ENCODE assay signal across 7 mouse cellular contexts in genomic region chr7:4658912-4659551, GRCm38 (mm10). TPM values are rescaled to one million over a fixed set of nuclear protein-coding genes. Genes with fewer than 3 reads are reported as not detected.
A peak's percentile ranks its signal among the peaks of the same experiment; 100 is the strongest.
DNase-seq lines count a peak whose midpoint lies in the region; ATAC-seq lines count a peak whose summit lies in the region.

Gene Ppp6r1, minus strand, starts transcription at chr7:4659019.

- H3K27ac ChIP-seq in embryonic facial prominence, embryonic 11.5 days (replicated peaks; ENCODE audit: low read depth, low read length), result peak within 1 kb of the TSS; percentile 86
- peak within 1 kb of the TSS; percentile 94 for H3K27ac ChIP-seq in limb, embryonic 10.5 days
- H3K27ac ChIP-seq in midbrain, embryonic 13.5 days, result peak within 1 kb of the TSS; percentile 95

- H3K9ac ChIP-seq in embryonic facial prominence, embryonic 11.5 days (replicated peaks; ENCODE audit: low read length), result peak within 1 kb of the TSS; percentile 92
- H3K9ac ChIP-seq in midbrain, embryonic 13.5 days (replicated peaks), result peak within 1 kb of the TSS; percentile 86

- no peaks in the 10 kb centered on the region for H3K27me3 ChIP-seq in embryonic facial prominence, embryonic 11.5 days (ENCODE audit: control insufficient read depth, insufficient read depth, low read length)
- H3K27me3 ChIP-seq in limb, embryonic 10.5 days (ENCODE audit: low read depth, poor library complexity, severe bottlenecking), result no peaks in the 10 kb centered on the region
- no peaks in the 10 kb centered on the region for H3K27me3 ChIP-seq in midbrain, embryonic 13.5 days

- under 1% methylated on average over 54 of the region's 54 CpGs for WGBS in embryonic facial prominence, embryonic 11.5 days
- under 1% methylated on average over 54 of the region's 54 CpGs for WGBS in limb, embryonic 10.5 days
- under 1% methylated on average over 50 of the region's 54 CpGs for WGBS in midbrain, embryonic 13.5 days

- H3K4me3 ChIP-seq in embryonic facial prominence, embryonic 11.5 days (ENCODE audit: low read depth, low read length), result peak within 1 kb of the TSS; percentile 92
- H3K4me3 ChIP-seq in limb, embryonic 10.5 days, result peak within 1 kb of the TSS; percentile 81
- peak within 1 kb of the TSS; percentile 63 for H3K4me3 ChIP-seq in midbrain, embryonic 13.5 days (replicated peaks)

- DNase-seq in adrenal gland, postnatal 14 days, result peak; percentile 98
- DNase-seq in embryonic facial prominence, embryonic 11.5 days (ENCODE audit: low spot score), result peak; percentile 97
- DNase-seq in kidney, adult 11 months, result peak; percentile 98
- DNase-seq in limb, embryonic 10.5 days (ENCODE audit: low spot score), result peak; percentile 94
- peak; percentile 95 for DNase-seq in spleen, adult 12 weeks (ENCODE audit: low spot score)

- peaks cover 7% of the 10 kb centered on the region for H3K4me1 ChIP-seq in embryonic facial prominence, embryonic 11.5 days (ENCODE audit: control insufficient read depth, insufficient read depth, low read length)
- H3K4me1 ChIP-seq in limb, embryonic 10.5 days, result peaks cover 35% of the 10 kb centered on the region
- H3K4me1 ChIP-seq in midbrain, embryonic 13.5 days (replicated peaks), result peaks cover 53% of the 10 kb centered on the region

- H3K36me3 ChIP-seq in embryonic facial prominence, embryonic 11.5 days (replicated peaks; ENCODE audit: control insufficient read depth, insufficient read depth, low read depth, low read length), result peaks cover 2% of the 10 kb centered on the region
- H3K36me3 ChIP-seq in limb, embryonic 10.5 days, result peaks cover 36% of the 10 kb centered on the region
- H3K36me3 ChIP-seq in midbrain, embryonic 13.5 days, result peaks cover 14% of the 10 kb centered on the region

- ATAC-seq in embryonic facial prominence, embryonic 11.5 days (replicated peaks; ENCODE audit: insufficient number of reproducible peaks, low FRiP score, low TSS enrichment, low read depth), result peak; percentile 96
- ATAC-seq in granulocyte monocyte progenitor cell, adult 5-6 weeks (replicated peaks; ENCODE audit: poor library complexity, severe bottlenecking), result peak; percentile 83
- peak; percentile 98 for ATAC-seq in midbrain, embryonic 13.5 days

- peak within 1 kb of the TSS; percentile 92 for H3K4me2 ChIP-seq in embryonic facial prominence, embryonic 11.5 days (ENCODE audit: low read depth, low read length)
- peak within 1 kb of the TSS; percentile 98 for H3K4me2 ChIP-seq in midbrain, embryonic 13.5 days (replicated peaks)

- no peaks in the 10 kb centered on the region for H3K9me3 ChIP-seq in embryonic facial prominence, embryonic 11.5 days (replicated peaks; ENCODE audit: control insufficient read depth, low read length)
- H3K9me3 ChIP-seq in limb, embryonic 10.5 days (replicated peaks), result no peaks in the 10 kb centered on the region
- no peaks in the 10 kb centered on the region for H3K9me3 ChIP-seq in midbrain, embryonic 13.5 days

RNA-seq across cellular contexts. Expression of gene Ppp6r1, which starts in this region (rescaled TPM):
- 80.9 and 86.1 TPM in 2 replicates for total RNA-seq in adrenal gland, postnatal 14 days (2021)
- polyA plus RNA-seq in embryonic facial prominence, embryonic 11.5 days (2014; fragmentation: Nextera tagmentation; extraction: Ambion mirVana), result 4.9 and 5.0 TPM in 2 replicates
- total RNA-seq in granulocyte monocyte progenitor cell, adult 5-6 weeks (2014; fragmentation: Nextera tagmentation), result 134 and 148 TPM in 2 replicates
- 142 and 146 TPM in 2 replicates for total RNA-seq in granulocyte monocyte progenitor cell, adult 5-6 weeks (2017)
- polyA plus RNA-seq in limb, embryonic 10.5 days (2016; fragmentation: Nextera tagmentation; extraction: Ambion mirVana), result 10.6 and 11.4 TPM in 2 replicates
- 9.2 and 11.4 TPM in 2 replicates for polyA plus RNA-seq in midbrain, embryonic 13.5 days (2015; fragmentation: Nextera tagmentation; extraction: Ambion mirVana)

Comparison
In these comparisons a context has a peak if more than half of its experiments do, and no peak if none do; other contexts are left out.
1. Peak in every context shown above with its lines: DNase-seq, ATAC-seq, H3K4me3 ChIP-seq and H3K27ac ChIP-seq.